Mouse (Mus musculus): ENCODE data around the gene Med12l. TPM values are rescaled to one million over a fixed set of nuclear protein-coding genes. Genes with fewer than 3 reads are reported as not detected.
A peak's percentile ranks its signal among the peaks of the same experiment; 100 is the strongest.

The Med12l gene
- total and polyA plus RNA-seq, 2 experiments from 2014 or later = 2.1 to 19.2 TPM

DNA sequence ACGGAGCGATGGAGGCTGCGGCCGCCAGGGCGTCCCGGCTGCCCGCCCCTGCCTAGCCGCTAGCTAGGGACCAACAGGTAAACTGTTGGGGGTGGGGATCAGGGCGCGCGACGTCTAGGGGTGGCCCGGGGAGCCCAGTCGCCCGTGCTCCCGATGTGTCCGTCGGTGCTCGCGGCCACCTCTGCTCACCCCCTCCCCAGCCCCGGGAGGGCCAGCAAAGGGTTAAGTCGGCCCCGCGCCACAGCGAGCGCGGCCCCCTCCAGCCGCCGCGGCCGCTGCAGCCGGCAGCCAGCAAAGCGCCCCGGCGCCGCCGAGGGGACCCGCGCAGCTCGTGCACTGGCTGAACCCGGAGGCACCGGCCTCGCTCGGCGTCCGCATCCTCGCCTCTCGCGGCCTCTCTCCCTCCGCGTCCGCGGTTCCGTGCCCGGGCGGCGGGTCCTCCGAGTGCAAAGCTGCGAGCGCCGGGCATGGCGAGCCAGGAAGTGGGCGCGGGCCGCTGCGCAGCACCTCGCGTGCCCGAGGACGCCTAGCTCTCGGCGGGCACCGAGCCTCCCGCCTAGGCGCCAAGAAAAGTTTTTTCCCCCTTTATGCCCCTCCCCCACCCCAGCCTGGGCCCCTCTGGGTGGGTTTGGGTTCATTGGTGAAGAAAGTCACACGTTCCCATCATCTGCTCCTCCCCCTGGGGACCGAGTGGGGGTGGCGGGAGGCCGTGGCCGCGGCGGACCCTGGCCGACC lies 538 bp downstream of the Med12l start:
- ATAC-seq (peak; percentile 74), DNase-seq (peak; percentile 77)
- TF ChIP-seq CTCF (IDR thresholded peaks at IDR 0.05; ENCODE audit: low read depth) = no peak; the same call in 1 of the 2 replicates
- H3K27ac ChIP-seq (ENCODE audit: low read depth, low read length) = peak overlapping the region; percentile 94
- 3% methylated on average over 72 of the region's 83 CpGs for WGBS
- H3K27me3 ChIP-seq (ENCODE audit: insufficient read depth, low read length) = no peaks in the 10 kb centered on the region
- peak overlapping the region; percentile 77 for H3K4me3 ChIP-seq (ENCODE audit: low read depth, low read length)
- H3K9ac ChIP-seq = peak overlapping the region; percentile 78
- no peaks in the 10 kb centered on the region for H3K9me3 ChIP-seq (ENCODE audit: low read length)
- peak overlapping the region; percentile 96 for H3K4me2 ChIP-seq (ENCODE audit: low read depth)
- no peaks in the 10 kb centered on the region for H3K36me3 ChIP-seq (ENCODE audit: insufficient read depth)
- H3K4me1 ChIP-seq (ENCODE audit: insufficient read depth) = 0 out of 2 replicates have a peak, but pooled peaks cover 3% of the 10 kb centered on the region

DNA sequence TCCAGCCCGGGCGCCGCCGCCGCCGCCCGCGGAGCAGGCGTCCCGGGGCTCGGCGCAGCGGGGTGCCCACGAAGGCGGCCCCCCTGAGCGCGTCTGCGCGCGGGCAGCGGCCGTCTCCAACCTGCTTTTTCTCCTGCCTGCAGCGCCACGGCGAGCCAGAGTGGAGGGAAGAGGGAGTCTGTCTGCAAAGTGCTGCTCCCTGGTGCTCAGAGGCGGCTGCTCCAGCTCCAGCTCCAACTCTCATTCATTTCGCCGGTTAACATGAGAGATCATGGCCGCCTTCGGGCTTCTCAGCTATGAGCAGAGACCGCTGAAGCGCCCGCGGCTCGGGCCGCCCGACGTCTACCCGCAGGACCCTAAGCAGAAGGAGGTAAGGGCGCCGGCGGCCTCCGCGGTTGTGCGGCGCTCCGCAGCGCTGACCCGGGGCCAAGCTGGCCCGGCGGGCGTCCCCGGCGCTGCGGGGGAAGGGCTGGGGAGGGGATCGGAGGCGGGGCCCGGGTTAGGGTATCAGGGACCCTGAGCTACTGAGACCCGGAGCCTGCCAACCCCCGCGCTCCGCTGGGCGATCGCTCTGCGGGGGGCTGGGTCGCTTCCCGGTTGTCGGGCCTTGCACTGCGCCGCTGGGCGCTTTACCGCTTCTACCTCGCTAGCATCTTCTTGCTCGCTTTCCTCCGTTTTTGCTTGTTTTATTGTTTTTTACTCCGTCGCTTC lies 1.3 kb downstream of the Med12l start:
- DNase-seq (peak; percentile 90), ATAC-seq (peak; percentile 94)
- Histone ChIP-seq H3K27me3 (ENCODE audit: insufficient read depth, low read length) (no peaks in the 10 kb centered on the region), H3K9ac (peak overlapping the region; percentile 78), H3K4me3 (ENCODE audit: low read depth, low read length) (peak overlapping the region; percentile 77), H3K4me1 (ENCODE audit: insufficient read depth) (0 out of 2 replicates have a peak, but pooled peaks cover 3% of the 10 kb centered on the region), H3K36me3 (ENCODE audit: insufficient read depth) (no peaks in the 10 kb centered on the region), H3K27ac (ENCODE audit: low read depth, low read length) (peak overlapping the region; percentile 94), H3K9me3 (ENCODE audit: low read length) (no peaks in the 10 kb centered on the region), H3K4me2 (ENCODE audit: low read depth) (peak overlapping the region; percentile 96)
- TF ChIP-seq CTCF (IDR thresholded peaks at IDR 0.05; ENCODE audit: low read depth) = peak; percentile 84
- WGBS = 2% methylated on average over 71 of the region's 77 CpGs

DNA sequence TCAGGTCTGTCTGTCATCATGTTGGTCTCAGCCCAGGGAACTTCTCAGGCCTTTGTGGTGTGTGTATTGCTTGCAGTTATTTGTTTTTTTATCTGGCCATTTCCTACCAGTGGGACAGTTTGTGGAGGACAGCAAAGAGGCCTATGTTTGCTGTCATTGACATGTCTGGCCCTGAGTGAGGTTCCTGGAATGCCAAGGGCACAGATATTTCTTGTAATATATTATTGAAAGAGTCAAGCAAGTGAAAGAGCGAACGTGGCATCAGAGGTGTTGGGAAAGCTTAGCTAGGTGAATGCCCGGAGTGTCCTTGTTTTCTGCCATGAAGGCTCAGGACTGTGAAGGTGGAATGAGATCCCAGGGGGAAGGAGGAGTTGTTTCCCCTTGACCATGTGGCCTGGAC lies 4.7 kb downstream of the Med12l start:
- no peak for DNase-seq
- no peak overlapping the region for H3K9ac ChIP-seq
- H3K4me2 ChIP-seq (ENCODE audit: low read depth) = no peak overlapping the region
- 0 out of 2 replicates have a peak, but pooled peaks cover 3% of the 10 kb centered on the region for H3K4me1 ChIP-seq (ENCODE audit: insufficient read depth)
- no peaks in the 10 kb centered on the region for H3K27me3 ChIP-seq (ENCODE audit: insufficient read depth, low read length)
- TF ChIP-seq CTCF (IDR thresholded peaks at IDR 0.05; ENCODE audit: low read depth) = no peak
- WGBS = 90% methylated on average over 3 of the region's 3 CpGs
- H3K36me3 ChIP-seq (ENCODE audit: insufficient read depth) = no peaks in the 10 kb centered on the region
- no peak overlapping the region for H3K27ac ChIP-seq (ENCODE audit: low read depth, low read length)
- no peak overlapping the region for H3K4me3 ChIP-seq (ENCODE audit: low read depth, low read length)
- no peaks in the 10 kb centered on the region for H3K9me3 ChIP-seq (ENCODE audit: low read length)
- ATAC-seq = no peak

DNA sequence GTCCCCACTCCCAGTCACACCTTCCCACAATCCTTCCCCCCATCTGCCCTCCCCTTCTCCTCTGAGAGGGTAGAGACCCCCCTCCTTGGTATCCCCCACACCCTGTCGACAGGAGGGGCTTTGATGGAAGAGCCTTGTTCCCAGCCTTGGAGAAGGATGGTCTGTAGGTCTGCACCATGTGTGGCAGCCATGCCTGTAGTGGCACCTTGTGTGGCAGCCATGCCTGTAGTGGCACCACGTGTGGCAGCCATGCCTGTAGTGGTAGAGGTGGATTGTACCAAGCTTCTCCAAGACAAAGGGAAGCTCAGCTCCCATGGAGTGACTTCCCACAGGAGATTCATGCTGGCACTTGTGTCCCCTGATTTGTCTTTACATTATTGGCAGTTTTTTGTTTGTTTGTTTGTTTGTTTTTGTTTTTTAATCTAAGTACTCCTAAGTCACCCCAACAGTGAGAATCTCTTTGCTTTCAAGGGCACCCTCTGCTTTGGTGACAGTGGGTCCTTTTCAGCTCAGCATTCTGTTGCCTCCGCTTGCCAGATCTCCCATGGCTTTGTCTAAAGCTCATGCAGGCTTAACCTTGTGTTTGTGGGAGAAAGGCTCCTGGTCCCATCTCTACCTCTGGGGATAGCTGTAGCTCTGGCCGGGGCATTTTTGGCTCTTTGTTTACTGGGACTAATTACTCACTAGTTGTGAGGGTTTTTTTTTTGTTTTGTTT lies 10.2 kb downstream of the Med12l start:
- no peaks in the 10 kb centered on the region for H3K27me3 ChIP-seq (ENCODE audit: insufficient read depth, low read length)
- H3K4me2 ChIP-seq (ENCODE audit: low read depth) = no peak overlapping the region
- no peak for TF ChIP-seq CTCF (IDR thresholded peaks at IDR 0.05; ENCODE audit: low read depth)
- 65% methylated on average over 4 of the region's 4 CpGs for WGBS
- H3K4me1 ChIP-seq (ENCODE audit: insufficient read depth) = no peaks in the 10 kb centered on the region
- H3K36me3 ChIP-seq (ENCODE audit: insufficient read depth) = no peaks in the 10 kb centered on the region
- H3K9ac ChIP-seq = no peak overlapping the region
- H3K27ac ChIP-seq (ENCODE audit: low read depth, low read length) = no peak overlapping the region
- DNase-seq (no peak), ATAC-seq (0 out of 2 replicates have a peak, but pooled peaks have one; percentile 34)
- no peak overlapping the region for H3K4me3 ChIP-seq (ENCODE audit: low read depth, low read length)
- H3K9me3 ChIP-seq (ENCODE audit: low read length) = no peaks in the 10 kb centered on the region

DNA sequence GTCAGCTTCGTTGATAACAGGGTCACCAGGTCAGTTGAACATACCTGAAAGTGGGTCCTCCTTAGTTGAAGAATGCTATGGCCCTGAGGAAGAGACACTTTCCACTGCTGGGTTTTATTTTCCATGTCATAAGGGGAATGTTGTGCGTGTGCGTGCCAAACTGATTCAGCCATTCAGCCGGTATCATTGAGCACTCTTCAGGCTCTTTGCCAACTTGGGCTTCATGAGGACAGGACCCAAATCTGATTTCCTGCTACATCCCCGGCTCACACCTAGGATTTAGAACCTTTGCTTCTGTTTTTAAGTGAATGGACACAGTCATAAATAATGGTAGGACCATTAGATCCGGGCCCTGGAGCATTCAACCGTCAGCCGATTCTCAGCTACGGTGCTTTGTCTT lies 10.9 kb downstream of the Med12l start:
- no peak overlapping the region for H3K4me3 ChIP-seq (ENCODE audit: low read depth, low read length)
- no peaks in the 10 kb centered on the region for H3K27me3 ChIP-seq (ENCODE audit: insufficient read depth, low read length)
- H3K9me3 ChIP-seq (ENCODE audit: low read length) = no peaks in the 10 kb centered on the region
- H3K9ac ChIP-seq = no peak overlapping the region
- no peak for TF ChIP-seq CTCF (IDR thresholded peaks at IDR 0.05; ENCODE audit: low read depth)
- H3K27ac ChIP-seq (ENCODE audit: low read depth, low read length) = no peak overlapping the region
- no peaks in the 10 kb centered on the region for H3K4me1 ChIP-seq (ENCODE audit: insufficient read depth)
- ATAC-seq = no peak
- H3K4me2 ChIP-seq (ENCODE audit: low read depth) = no peak overlapping the region
- no peaks in the 10 kb centered on the region for H3K36me3 ChIP-seq (ENCODE audit: insufficient read depth)
- no peak for DNase-seq
- WGBS = 80% methylated on average over 9 of the region's 9 CpGs

DNA sequence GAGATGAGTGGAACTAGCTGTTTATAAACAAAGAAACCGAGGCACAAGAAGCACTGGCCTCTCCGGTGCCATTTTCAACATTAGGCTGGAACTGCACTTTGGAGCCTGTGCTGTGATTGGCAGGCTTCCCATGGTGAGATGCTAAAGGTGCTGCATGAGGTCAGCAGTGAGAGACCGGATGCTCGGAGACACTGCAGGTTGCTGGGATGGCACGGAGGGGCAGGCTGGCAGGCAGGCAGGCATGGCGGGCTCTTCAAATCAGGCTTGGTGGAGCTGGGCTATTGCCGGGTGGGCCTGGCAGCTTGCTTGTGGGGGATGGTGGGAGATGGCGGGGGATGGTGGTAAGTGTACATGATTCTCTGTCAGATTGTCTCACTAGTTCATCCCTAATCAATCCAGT lies 15.6 kb downstream of the Med12l start:
- Histone ChIP-seq H3K4me1 (ENCODE audit: insufficient read depth) (no peaks in the 10 kb centered on the region), H3K36me3 (ENCODE audit: insufficient read depth) (no peaks in the 10 kb centered on the region), H3K9me3 (ENCODE audit: low read length) (no peaks in the 10 kb centered on the region), H3K27ac (ENCODE audit: low read depth, low read length) (no peak overlapping the region), H3K9ac (no peak overlapping the region), H3K27me3 (ENCODE audit: insufficient read depth, low read length) (no peaks in the 10 kb centered on the region), H3K4me2 (ENCODE audit: low read depth) (no peak overlapping the region), H3K4me3 (ENCODE audit: low read depth, low read length) (no peak overlapping the region)
- WGBS = 37% methylated on average over 8 of the region's 8 CpGs
- no peak for TF ChIP-seq CTCF (IDR thresholded peaks at IDR 0.05; ENCODE audit: low read depth)
- 0 out of 2 replicates have a peak, but pooled peaks have one; percentile 21 for ATAC-seq
- no peak for DNase-seq

Data from forebrain, postnatal 0 days (tissue).